Mouse (Mus musculus): Measurements from ENCODE around the gene Dcaf17.

- no peak for TF ChIP-seq CTCF (IDR thresholded peaks at IDR 0.05)
- no peak for TF ChIP-seq EP300 (IDR thresholded peaks at IDR 0.05)
Observed at GRCm38 (mm10) chr2:71134836-71135235, 79.7 kb downstream of the Dcaf17 start.
